Mouse (Mus musculus) cerebellum, adult 11-12 months (tissue): ENCODE results near the gene Cdk4.
A peak's percentile ranks its signal among the peaks of the same experiment; 100 is the strongest.

Source experiments
- DNase-seq: peaks from one replicate; pipeline ENCODE4 v3.0.0; 2022

Cdk4 gene

GRCm38 (mm10) chr10:127076082-127076481 is 12.7 kb downstream of the Cdk4 start:
- no peak for DNase-seq

DNA sequence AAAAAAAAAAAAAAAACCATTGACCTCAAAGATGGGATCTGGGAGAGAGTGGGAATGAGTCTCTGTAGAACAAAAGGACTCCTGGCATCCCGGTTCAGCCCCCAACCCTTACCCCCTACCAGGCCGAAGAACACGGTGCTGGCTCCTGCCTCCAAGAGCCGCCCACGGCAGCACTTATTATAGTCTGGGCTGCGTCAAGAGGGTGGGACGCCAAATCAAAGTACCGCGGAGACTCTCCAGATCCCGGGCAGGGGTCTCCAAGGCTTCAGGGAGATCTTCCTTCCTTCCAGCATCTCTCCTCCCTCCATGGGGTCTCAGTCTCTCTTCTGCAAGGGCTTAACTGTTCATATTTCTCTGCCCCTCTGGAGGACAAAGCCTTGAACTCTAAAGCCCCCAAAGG is 14.2 kb downstream of the Cdk4 start:
- DNase-seq = no peak

GRCm38 (mm10) chr10:127078001-127078676 is 14.8 kb downstream of the Cdk4 start:
- DNase-seq = peak; percentile 65

DNA sequence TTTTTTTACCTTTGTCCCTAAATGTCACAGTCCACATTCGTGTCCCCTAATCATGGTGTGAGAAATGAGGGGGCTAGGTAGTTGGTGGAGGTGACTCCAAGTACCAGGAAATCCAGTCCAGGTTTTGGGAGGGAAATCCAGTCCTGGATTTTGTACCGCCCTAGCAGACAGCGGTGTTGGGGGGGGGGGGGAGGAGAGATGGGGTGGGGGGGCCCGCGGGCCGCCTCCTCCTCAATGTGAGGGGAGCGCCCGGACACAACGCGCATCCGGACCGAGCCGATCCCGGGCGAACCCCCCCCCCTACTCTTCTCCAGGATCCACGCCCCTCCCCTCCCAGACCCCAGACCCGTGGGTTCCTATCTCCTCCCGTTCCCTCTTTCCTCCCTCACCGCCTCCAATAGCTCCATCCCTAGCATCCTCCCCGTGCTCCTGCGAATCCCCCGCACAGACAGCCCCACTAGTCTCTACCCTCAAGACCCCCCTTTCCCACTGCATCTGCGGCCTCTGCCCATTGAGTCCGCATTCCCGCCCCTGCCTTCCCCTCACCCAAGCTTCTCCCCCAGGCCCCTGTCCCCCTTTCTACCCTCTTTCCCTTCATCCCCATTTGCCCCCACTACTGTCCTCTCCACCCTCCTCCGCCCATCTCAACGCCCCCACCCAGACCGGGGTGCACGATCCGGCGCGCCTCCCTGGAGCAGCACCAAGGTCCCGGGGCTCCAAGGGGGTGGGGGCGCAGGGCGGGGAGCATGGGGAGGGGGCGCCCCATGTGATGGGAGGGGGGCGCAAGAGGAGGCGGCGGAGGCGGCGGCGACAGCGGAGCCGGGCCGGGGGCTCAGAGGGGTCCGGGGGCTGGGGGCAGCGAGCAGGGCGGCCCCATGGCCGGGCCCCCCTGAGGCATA is 15.6 kb downstream of the Cdk4 start:
- peak; percentile 72 for DNase-seq

- DNase-seq = peak; percentile 80
These were observed 16.5 kb downstream of the Cdk4 start for GRCm38 (mm10) chr10:127079665-127080391.

DNA sequence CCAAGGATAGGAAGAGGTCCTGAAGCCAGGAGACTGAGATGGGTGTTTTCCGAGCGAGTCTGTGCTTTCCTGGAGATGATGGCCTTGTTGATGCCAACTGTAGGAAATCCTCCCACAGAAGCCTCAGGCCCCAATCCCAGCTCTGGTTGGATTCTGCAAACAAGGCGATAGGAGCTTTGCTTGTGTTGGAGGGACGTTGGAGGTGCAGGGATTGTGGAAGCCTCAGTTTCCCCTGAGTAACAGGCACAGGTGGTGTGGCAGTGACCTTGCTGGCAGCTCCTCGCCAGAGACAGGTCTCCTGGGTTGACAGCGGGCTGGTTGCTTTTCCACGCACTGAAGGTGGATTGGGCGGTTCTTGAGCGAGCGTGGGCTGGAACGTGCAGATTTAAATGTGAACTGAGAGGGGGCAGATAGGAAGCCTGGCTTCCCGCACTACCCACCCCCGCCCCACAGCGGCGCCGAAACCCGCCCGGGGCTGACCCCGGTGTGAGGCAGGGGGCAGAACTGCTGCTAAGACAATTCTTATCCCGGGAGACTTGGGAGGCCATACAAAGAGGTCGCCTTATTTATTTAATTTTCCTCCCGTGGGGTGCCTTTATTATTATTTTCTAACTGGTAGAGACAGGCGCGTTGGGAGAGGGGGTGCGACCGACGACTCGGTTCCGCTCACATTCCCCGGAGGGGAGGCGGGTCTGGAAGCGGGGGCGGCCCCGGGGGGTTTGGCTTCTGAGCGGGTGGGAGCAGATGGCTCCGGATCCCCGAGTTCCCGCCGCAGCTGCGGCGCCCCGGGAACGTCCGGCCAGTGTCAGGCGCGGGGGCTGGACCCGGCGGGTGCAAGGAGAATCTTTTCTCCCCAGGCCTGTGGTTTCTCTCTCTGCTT is 17.8 kb downstream of the Cdk4 start:
- DNase-seq = peak; percentile 78

GRCm38 (mm10) chr10:127081996-127082620 is 18.8 kb downstream of the Cdk4 start:
- no peak for DNase-seq

DNA sequence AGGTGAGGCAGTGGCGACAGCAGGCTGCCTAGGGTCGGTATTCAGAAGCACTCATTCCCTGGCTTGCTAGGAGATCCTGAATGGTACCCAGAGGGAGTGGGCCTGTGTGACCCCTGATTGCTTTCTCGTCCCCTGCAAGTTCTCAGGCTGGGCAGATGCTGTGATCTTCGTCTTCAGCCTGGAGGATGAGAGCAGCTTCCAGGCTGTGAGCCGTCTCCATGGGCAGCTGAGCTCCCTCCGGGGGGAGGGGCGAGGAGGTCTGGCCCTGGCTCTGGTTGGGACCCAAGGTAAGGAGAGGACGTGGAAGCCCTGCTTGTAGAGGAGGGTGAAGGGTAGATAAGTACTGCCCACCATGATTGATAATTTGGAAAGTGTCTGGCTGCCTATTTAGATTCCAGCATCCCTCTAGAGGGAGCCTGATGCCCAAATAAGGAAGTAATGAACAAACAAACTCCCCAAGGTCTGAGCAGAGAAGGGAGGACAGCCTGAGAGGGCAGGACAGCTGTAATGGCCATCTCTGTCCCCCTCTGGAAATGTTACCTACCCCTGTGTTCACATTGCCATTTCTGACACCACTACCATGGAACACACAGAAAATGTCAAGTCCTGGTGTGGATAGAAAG is 20.1 kb downstream of the Cdk4 start:
- DNase-seq = no peak

DNA sequence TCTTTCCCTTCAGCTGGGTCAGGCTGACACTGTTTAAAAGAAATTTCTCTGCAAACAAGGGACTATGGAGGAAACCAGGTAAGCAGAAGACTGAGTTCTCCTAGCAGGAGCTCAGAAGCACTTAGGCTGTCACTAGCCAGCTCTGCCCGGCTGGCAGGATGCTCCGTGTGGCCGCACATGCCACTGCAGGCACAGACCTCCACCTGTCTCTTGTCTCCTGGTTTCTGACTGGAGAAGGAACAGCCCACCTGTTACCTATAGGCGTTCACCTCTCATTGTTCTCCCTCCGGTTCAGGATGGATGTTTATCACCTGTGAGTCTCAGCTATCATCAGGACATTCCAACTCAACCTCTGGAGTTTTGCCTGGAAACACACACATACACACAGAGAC is 20.6 kb downstream of the Cdk4 start:
- DNase-seq = no peak

GRCm38 (mm10) chr10:127085052-127085451 is 21.7 kb downstream of the Cdk4 start:
- DNase-seq = peak; percentile 36

- DNase-seq = no peak
These were observed 22.3 kb downstream of the Cdk4 start for GRCm38 (mm10) chr10:127085633-127086032.

DNA sequence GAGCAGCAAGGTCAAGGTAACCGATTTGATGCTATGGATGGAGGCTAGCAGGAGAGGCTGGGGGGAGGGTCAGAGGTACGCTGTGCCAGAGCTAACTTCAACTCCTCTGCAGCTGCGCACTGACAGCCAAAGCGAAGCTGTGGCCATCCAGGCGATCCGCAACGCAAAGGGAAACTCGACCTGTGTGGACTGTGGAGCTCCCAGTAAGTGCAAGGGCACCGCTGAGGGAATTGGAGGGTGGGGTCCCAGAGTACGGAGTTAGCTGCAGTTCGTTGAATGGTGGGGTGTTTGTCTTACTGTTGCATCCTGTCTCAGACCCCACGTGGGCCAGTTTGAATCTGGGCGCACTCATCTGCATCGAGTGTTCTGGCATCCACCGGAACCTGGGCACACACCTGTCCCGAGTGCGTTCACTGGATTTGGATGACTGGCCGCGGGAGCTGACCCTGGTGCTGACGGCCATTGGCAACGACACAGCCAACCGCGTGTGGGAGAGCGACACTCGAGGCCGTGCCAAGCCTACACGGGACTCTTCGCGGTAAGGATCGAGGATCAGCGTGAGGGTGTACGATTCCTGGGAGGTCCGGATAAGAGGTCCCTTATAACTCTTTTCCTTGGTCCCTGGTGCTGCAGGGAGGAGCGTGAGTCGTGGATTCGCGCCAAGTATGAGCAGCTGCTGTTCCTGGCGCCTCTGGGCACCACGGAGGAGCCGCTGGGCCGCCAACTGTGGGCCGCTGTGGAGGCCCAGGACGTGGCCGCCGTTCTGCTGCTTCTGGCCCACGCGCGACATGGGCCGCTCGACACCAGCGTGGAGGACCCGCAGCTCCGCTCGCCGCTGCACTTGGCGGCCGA is 27.5 kb downstream of the Cdk4 start:
- peak; percentile 52 for DNase-seq

- DNase-seq = peak; percentile 52
These were observed 28.4 kb downstream of the Cdk4 start for GRCm38 (mm10) chr10:127091507-127092396.

DNA sequence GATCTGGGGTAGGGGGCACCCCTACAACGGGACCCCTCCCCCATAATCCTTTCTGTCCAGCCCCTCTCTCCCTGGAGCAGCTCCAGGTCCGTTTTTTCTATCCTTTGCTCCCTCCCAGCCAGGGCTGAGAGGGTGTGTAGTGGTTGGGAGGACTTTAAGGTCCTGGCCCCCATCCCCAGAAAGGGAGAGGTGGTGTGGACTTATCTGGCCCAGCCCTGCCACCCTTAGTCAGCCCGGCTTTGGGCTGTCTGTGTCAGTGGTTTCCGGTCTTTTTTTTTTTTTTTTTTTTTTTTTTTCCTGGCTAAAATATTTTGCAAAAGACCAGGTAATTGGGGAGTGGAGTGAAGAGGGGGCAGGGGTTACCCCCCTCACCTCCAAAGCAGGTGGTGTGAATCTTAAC is 29.4 kb downstream of the Cdk4 start:
- DNase-seq = peak; percentile 35

DNA sequence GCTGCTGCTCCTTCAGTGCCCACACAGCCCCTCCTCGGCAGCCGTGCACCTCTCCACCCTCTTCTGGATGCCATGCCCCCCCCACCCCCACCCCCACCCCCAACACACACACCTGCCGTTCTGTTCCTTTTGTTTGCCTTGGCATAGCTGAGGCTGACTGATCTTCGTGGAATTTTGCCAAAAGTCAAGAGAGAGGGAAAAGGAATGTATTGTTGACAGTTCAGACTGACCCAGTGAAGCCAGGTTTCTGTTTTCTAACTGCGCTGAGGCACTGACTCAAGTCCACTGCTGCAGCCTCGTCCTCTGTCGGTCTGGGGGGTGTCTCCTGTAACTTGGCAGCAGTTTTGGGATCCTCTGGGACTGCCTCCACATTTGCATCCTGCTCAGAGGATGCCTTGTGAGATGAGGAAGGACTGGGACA is 31.1 kb downstream of the Cdk4 start:
- peak; percentile 58 for DNase-seq

- DNase-seq = no peak
These were observed 35.2 kb downstream of the Cdk4 start for GRCm38 (mm10) chr10:127098514-127098913.

- DNase-seq = no peak
These were observed 35.9 kb downstream of the Cdk4 start for GRCm38 (mm10) chr10:127099191-127099590.

- no peak for DNase-seq
These were observed 36.5 kb downstream of the Cdk4 start for GRCm38 (mm10) chr10:127099868-127100267.

DNA sequence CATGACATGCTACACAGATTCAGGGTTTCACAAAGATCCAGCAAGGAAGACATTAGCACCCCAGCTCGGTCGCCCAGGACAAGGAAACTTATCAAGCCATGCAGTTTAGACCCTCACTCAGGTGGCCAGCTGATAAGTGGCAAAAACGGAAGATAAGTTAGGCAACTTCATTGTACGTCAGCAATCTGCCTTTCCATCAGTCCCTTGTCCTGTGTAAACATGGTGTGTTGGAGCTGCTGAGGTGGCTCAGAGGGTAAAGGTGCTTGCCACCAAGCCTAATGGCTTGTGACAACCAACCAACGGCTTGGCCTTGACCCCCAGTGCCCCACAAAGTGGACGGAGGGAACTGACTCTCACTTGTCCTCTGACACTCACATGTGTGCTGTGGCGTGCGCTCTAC is 37.1 kb downstream of the Cdk4 start:
- DNase-seq = no peak
